Mouse (Mus musculus) CD8-positive naive resting alpha-beta T cell, adult 2 months (primary cell): ENCODE measurements around the gene Slc36a4.

Experiments used
- DNase-seq, 2 experiments: peaks; one replicate each; pipeline ENCODE4 v3.0.0; 2022; ENCODE audit warnings: low read depth in 2 of 2, low spot score in 2 of 2

Gene Slc36a4

DNA sequence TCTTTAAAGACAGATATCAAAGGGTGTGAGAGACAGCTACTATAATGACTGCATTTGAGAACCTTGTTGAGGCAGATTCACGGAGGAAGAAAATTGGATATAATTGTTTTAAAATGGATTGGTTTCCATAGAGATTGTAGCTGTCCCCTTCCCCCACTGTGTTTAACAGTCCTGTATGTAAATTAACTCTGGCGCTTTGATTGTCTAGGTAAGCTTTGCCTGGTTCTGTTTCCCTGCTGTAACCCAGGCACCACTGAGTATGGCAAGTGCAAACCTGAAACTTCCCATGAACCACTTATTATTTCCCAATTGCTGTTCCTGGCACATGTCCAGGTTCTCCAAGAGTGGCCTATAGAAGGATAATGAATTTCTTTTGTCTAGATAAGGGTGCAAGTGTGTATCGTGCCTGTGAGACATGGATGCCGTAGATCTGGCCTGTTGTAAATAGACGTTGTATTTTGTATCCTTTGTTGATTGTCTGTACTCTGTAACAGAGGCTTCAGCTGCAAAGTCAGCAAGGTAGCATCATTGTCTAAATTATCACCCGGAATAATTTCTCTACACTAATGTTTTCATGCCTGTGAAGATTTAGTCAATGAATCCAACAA, 11.8 kb downstream of the Slc36a4 start:
- no peak for DNase-seq

DNA sequence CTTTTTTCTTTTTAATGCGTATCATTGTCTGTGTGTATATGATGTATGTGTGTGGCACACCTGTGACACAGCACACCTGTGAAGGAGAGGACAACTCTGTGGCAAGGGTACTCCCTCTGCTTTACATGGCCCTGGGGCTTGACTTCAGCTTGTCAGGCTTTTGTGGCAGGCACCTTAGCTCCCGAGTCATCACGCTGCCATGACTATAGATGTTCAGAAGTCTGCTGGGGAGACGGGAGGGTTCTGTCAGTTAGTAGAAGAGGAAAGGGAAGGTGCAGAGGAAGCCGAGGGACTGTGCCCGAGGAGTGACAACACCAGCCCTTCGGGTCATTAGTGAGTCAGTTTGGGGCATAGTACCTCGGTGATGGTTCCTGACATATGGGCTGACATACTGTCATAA, 13.0 kb downstream of the Slc36a4 start:
- no peak for DNase-seq

GRCm38 (mm10) chr9:15727168-15727567, 17.6 kb downstream of the Slc36a4 start:
- DNase-seq: no peak

GRCm38 (mm10) chr9:15731758-15732748, 22.5 kb downstream of the Slc36a4 start:
- DNase-seq: no peak

DNA sequence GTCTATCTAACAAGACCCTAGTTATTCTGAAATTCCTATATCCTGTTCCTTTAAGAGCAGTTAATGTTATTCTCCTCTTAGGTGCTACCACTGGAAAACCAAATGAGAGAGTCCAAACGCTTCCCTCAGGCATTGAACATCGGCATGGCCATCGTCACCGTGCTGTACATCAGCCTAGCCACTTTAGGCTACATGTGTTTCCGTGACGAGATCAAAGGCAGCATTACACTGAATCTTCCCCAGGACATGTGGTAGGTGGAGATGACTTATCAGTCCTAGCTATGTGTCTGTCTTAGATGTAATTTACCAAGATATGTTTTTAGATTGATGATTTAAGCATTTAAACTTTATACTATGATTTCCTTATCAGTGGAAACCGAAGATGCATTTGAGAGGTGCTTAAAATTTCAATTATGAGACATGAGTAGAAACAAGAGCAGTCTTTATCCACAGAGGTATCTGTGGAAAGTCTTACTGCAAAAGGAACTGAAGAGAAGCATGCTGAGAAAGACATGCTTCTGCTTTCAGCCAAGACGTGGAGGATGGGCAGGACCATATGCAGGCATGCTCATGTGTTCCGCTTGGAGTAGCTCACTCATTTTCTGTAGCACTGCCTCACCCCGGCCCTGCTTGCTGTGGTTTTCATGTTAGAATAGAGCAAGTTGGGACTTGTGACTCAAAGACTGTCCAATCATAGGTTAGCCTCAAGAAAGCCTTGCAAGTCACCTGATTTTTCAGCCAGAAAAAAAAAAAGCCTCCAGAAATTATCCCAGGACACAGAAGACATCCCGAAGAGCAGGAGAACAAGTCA, 24.7 kb downstream of the Slc36a4 start:
- no peak for DNase-seq

GRCm38 (mm10) chr9:15734867-15735131, 25.3 kb downstream of the Slc36a4 start:
- no peak for DNase-seq

GRCm38 (mm10) chr9:15737522-15737921, 28.0 kb downstream of the Slc36a4 start:
- no peak for DNase-seq

DNA sequence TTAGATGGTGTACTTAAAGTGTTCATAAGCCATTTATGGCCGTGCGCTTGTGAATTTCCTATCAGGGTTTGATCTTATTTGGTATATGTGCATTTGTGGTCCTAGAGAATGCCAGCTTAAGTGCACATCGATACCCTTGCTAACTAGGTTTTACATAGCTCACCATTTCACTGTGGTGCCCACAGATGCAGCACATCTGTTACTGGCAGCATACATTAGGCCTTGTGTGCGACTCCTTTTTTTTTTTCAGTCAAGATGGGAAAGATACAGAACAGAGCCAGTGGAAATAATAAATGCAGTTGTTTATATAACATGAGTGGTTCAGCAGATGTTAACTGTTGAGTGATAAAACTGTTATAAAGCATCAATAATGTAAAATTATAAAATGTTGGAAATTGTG, 31.9 kb downstream of the Slc36a4 start:
- no peak for DNase-seq

DNA sequence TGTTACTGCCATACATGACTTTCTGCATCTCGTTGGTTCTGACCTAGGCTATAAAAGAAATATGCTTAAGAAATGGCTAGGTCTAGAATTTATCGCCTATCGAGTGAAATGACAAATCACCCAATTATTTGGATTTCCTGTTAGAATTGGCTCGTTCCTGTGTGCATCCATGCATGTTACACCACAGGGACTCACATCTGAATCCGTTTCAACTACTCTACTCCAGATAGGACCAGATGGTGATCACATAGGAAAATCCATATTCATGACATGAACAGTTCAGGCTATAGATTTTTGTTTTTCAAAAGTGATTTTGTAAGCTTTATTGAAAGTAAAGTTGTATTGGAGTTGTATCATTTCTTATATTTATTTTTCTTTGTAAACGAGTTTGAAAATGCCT, 32.4 kb downstream of the Slc36a4 start:
- no peak for DNase-seq

DNA sequence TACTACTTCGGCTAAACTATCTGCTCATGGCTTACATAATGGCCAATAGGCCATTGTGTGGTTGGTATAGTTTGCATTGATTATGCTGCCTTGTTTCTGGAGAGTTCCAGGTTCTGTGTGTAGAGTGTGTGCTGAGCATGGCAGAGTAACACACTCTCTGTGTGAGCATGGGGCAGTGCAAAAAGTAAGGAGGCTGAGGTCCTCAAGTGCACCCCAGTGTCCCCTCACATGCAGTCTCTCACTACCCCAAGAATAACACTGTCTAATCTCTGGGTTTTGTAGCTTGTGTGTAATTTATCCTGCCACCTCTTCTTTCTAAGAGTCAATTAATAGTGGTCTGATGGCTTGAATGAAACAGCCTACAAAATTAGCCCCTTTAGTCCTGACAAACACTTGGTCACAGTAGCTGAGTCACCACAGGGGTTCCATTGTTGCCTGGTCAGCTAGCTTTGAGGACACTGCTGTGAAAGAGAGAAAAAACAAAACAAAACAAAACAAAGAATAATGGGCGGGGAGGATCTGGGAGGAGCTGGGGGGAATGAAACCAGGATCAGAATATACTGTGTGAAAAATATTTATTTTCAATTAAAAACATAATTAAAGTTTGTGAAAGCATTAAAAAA, 36.6 kb downstream of the Slc36a4 start:
- DNase-seq: no peak

DNA sequence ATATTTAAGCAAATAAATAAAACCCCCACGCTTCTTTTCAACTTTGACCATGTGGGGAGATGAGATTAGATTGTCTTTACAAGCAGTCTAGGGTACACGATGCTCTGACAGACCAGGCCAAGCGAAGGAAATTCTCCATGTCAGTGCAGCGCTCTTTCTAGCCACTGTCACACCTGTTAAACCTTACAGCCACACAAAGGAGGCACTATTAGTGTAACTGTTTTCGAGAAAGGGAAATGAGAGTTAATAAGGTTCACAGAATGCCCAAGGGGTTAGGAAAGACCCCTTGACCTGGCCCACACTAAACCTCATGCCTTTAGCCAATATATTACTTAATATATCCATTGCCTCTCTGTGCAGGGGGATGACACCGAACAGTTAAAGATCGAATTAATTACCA, 37.1 kb downstream of the Slc36a4 start:
- no peak for DNase-seq

DNA sequence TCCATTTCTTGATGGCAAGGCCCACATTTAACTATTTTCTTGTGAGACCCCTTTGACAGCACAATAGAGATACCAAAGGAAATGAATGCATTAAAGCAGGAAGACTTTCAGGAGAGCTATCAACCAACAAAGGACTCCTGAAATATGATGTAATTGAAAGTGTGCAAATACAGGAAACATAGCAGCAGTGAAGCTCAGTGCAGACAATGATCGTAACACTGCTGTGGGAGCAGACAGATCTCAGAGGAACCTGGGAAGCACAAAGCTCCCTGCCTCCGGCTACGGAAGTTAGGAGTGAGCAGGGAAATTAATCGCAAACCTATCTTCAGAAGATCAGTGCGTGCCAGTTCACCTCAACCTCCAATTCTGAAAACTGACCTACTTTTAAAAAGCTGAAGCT, 38.8 kb downstream of the Slc36a4 start:
- no peak for DNase-seq

DNA sequence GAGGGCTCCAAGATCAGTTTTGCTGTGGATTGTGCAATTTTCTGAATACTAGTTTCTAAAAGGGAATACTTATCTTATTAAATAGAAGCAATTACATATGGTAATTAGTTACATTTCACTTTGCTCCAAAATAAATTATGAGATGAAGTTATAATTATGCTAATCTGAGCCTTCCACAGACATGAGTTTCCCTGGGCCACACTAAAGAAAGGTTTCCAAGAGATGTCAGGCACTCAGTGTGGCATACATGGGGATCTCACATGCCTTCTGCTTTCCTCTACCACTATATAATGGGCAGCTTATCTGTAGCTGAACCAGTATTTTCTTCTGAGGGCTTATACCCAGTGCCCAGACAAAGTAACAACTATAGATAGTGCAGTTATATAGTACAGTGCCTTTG, 49.8 kb downstream of the Slc36a4 start:
- DNase-seq: no peak

GRCm38 (mm10) chr9:15766379-15766778, 56.8 kb downstream of the Slc36a4 start:
- no peak for DNase-seq

DNA sequence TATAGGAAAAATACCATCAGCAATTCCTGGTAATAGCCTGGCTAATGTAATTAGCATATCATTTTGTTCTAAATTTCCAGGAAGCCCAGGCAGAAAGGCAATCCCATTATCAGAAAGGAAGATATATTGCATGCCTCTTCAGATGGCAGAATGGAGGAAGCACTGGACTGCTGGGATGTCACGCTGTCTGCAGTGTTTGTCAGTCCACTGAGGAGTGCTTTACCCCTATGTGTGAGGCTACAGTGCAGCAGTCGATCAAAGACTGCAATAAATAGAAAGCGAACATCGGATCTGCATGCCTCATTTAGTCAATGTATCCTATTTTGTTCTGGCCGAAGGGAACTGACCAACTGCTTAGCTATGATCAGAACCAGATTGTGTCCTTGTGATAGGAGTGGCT, 57.3 kb downstream of the Slc36a4 start:
- no peak for DNase-seq

DNA sequence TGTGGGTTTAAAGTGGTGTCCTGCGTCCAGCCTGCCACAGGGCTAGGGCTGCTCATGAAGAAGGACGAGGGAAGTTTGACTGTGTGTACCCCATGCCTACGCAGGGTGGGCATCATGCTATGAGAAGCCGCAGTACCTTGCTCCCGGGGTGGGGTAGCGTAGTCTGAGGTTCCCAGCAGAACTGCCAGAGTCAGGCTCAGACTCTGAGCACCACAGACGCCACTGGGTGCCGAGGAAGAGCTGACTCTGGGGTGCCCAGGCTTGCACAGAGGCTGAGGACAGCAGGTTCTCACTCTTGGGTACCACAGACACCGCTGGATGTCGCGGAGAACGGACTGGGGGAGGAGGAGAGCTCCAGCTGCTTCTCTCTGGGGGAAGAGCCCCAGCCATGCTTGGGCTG, 63.2 kb downstream of the Slc36a4 start:
- no peak for DNase-seq

DNA sequence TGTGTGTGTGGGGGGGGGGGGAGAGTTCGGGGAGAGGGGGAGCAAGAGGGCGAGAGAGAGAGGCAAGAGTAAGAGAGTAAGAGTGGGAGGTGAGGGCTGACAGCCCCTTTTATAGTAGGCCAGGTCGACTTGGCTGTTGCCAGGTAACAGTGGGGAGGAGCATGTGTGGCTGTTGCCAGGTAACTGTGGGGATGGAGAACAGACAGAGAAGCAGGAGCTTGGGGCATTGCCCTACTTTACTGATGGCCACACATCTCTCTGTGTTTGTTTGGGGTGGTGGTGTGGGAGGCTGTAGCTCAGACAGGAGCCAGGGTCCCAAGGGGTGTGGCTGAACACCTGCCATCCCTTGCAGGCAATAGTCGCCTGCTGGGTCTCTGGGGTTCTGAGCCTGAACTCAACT, 63.9 kb downstream of the Slc36a4 start:
- no peak for DNase-seq

DNA sequence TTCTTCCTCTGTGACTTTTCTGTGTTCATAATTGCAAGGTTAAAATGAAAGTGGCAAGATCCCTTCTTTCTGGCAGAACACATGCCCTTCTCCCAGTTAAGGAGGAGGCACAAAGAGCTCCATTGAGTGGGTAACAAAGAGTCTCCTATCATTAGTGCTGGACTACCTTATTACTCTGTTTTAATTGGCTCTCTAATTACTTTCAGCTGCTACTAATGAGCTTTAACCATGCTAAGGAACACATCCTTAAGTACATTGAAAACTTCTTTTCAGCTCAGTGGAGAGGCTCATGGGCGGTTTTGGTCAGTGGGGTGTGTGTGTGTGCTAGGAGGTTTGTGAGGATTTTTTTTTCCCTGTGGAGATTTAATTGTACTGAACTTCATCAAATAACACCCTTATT, 65.4 kb downstream of the Slc36a4 start:
- DNase-seq: no peak

- DNase-seq: no peak
Observed at GRCm38 (mm10) chr9:15781936-15782335, 72.4 kb downstream of the Slc36a4 start.

DNA sequence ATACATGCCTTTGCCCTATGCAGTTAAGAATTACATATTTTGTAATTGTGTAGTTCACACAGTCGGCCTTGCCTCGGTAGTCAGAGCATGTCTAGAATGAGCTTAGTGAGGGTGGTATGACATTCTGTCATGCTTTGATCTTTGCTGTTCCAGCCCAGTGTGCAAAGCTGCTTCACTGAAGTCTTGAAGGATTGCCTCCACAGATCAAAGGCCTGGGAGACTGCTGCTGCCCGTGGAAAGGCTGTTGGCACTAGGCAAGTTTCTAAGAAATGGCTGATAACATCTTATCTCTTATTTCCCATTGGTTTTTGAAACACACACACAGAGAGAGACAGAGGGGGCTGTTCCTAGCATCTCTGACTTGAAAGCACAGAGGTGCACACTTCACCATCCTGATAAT, 76.7 kb downstream of the Slc36a4 start:
- no peak for DNase-seq

DNA sequence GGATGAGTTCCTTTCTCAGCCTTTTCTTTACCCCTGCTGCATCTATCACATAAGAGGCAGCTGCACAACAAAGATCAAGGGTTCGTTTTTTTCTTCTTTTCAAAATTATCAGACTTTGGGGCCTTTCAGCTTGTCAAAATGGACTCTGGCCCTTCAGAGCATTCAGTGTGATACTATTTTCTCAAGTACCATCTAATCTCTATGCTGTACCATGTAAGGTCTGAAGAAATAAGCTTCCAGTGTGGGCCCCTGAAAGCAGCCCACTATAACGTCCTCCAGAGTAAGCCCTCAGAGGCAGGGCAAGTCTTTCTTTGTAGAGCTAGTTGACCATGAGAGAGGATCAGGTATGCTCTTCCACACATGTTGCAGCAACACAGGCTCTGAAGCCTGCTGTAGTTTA, 77.1 kb downstream of the Slc36a4 start:
- DNase-seq: no peak

GRCm38 (mm10) chr9:15792076-15792475, 82.5 kb downstream of the Slc36a4 start:
- no peak for DNase-seq
